In the genomic region with DNA sequence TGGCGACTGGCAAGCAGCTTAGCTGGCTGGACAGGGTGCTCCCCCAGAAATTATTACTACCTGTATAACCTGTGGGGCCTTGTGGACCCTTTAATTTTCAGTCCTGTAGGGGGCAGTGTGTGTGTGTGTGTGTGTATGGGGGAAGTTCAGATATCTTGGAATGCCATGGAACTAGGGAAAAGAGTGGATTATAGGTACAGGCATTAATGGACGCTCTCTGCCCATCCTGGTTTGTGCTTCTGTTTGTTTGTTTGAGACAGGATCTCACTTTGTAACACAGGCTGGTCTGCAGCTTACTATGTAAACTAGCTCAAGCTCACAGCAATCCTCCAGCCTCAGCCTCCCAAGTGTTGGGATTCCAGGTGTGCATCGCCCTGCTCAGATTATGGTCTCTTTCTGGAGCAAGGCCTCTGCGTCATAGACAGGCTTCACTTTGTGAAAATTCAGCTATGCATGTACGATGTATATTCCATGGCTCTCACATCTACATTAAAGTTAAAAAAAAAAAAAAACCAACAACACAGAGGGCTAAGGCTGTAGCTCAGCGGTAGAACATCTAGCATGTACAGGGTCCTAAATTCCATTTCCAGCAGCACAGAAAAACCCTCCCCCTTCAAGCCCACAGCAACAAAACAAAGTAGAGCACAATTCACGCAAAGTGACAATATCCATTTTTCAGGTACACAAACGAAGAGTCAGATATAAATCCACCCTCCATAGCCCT, we compare ENCODE assay signal across 8 mouse cellular contexts. TPM values are rescaled to one million over a fixed set of nuclear protein-coding genes. Genes with fewer than 3 reads are reported as not detected.
DNase-seq lines count a peak whose midpoint lies in the region; ATAC-seq and TF ChIP-seq lines count a peak whose summit lies in the region.

No protein-coding gene starts in this region.

- peak overlapping the region; percentile 78 for H3K9ac ChIP-seq in heart, embryonic 13.5 days
- peak overlapping the region; percentile 46; the same call in 1 of the 2 replicates for H3K9ac ChIP-seq in midbrain, embryonic 11.5 days (ENCODE audit: low read length)

- peak; percentile 50 for TF ChIP-seq CTCF in gastrocnemius, adult 2 months (IDR thresholded peaks at IDR 0.05)

- H3K4me3 ChIP-seq in gastrocnemius, adult 2 months: peak overlapping the region; percentile 75
- peak overlapping the region; percentile 53 for H3K4me3 ChIP-seq in heart, embryonic 13.5 days
- H3K4me3 ChIP-seq in midbrain, embryonic 11.5 days (ENCODE audit: low read depth, low read length): peak overlapping the region; percentile 30

- H3K27me3 ChIP-seq in heart, embryonic 13.5 days (replicated peaks): peaks cover 48% of the 10 kb centered on the region
- H3K27me3 ChIP-seq in midbrain, embryonic 11.5 days (ENCODE audit: control insufficient read depth, insufficient read depth, low read length): peaks cover 5% of the 10 kb centered on the region

- intact Hi-C loops in gastrocnemius, adult 2 months (cut with DNase I): loop anchor here (5.0 kb wide), 1 partner anchor 232 kb away; no protein-coding TSS in a partner anchor

- peak overlapping the region; percentile 92 for H3K27ac ChIP-seq in gastrocnemius, adult 2 months
- H3K27ac ChIP-seq in heart, embryonic 13.5 days (replicated peaks): peak overlapping the region; percentile 88
- H3K27ac ChIP-seq in midbrain, embryonic 11.5 days (ENCODE audit: low read depth, low read length): peak overlapping the region; percentile 47

- no peak for ATAC-seq in heart, embryonic 13.5 days (ENCODE audit: extremely low read depth, insufficient number of reproducible peaks, low FRiP score, low TSS enrichment)
- ATAC-seq in midbrain, embryonic 11.5 days (ENCODE audit: low FRiP score): peak; percentile 43

- DNase-seq in gastrocnemius, adult 2 months: peak; percentile 29
- no peak for DNase-seq in gastrocnemius, postnatal 4 days (ENCODE audit: low spot score in 2 of 2)
- peak; percentile 24 for DNase-seq in Muller cell, postnatal 12 days (ENCODE audit: inconsistent ontology term)
- DNase-seq in embryo, embryonic 10 days (ENCODE audit: low spot score): peak; percentile 61
- DNase-seq in kidney, postnatal 36 days: peak; percentile 43 to 77
- peak; percentile 86 for DNase-seq in midbrain, embryonic 11.5 days (ENCODE audit: low spot score, missing footprints)
- peak; percentile 27 to 48 for DNase-seq in thymus, postnatal 36 days

- H3K36me3 ChIP-seq in heart, embryonic 13.5 days: no peaks in the 10 kb centered on the region
- H3K36me3 ChIP-seq in midbrain, embryonic 11.5 days (ENCODE audit: control insufficient read depth, insufficient read depth, low read length): no peaks in the 10 kb centered on the region

- H3K4me1 ChIP-seq in heart, embryonic 13.5 days: peaks cover 2% of the 10 kb centered on the region; the same call in 1 of the 2 replicates
- H3K4me1 ChIP-seq in midbrain, embryonic 11.5 days (ENCODE audit: control insufficient read depth, insufficient read depth, low read length): peaks cover 2% of the 10 kb centered on the region; the same call in 1 of the 2 replicates

- no peaks in the 10 kb centered on the region for H3K9me3 ChIP-seq in heart, embryonic 13.5 days
- no peaks in the 10 kb centered on the region for H3K9me3 ChIP-seq in midbrain, embryonic 11.5 days (ENCODE audit: control insufficient read depth, low read length)

- WGBS in heart, embryonic 13.5 days: 15% methylated on average over 8 of the region's 8 CpGs
- WGBS in midbrain, embryonic 11.5 days: 40% methylated on average over 8 of the region's 8 CpGs

- peak overlapping the region; percentile 70 for H3K4me2 ChIP-seq in heart, embryonic 13.5 days
- H3K4me2 ChIP-seq in midbrain, embryonic 11.5 days: peak overlapping the region; percentile 46

RNA-seq across cellular contexts. Expression of a gene that starts 50.7 kb away (rescaled TPM):
- total RNA-seq in gastrocnemius, adult 2 months (2021): 100 to 1,000 TPM; 138 to 199 TPM
- 100 to 1,000 TPM; 126 to 144 TPM for total RNA-seq in gastrocnemius, postnatal 4 days (2021)
- polyA plus RNA-seq in heart, embryonic 13.5 days (2015; fragmentation: Nextera tagmentation; extraction: Ambion mirVana): 74.5 and 79.7 TPM in 2 replicates
- polyA plus RNA-seq in midbrain, embryonic 11.5 days (2014; fragmentation: Nextera tagmentation; extraction: Ambion mirVana): 196 and 219 TPM in 2 replicates

Comparison
In these comparisons a context has a peak if more than half of its experiments do, and no peak if none do; other contexts are left out.
1. DNase-seq: peak in gastrocnemius, adult 2 months (single experiment), Muller cell, postnatal 12 days (single experiment), embryo, embryonic 10 days (single experiment), kidney, postnatal 36 days (2 of 2), midbrain, embryonic 11.5 days (single experiment) and thymus, postnatal 36 days (2 of 2); none in gastrocnemius, postnatal 4 days (0 of 2).
2. Peak in every context shown above with its lines, with median percentiles within 50 percentile points of each other: H3K27ac ChIP-seq and H3K4me3 ChIP-seq.